Mouse (Mus musculus) large intestine, adult 2 months (tissue): ENCODE results near the gene Hist1h4n. TPM values are rescaled to one million over a fixed set of nuclear protein-coding genes. Genes with fewer than 3 reads are reported as not detected.
"Not testable (repeated sequence)": the region's sequence is repeated elsewhere in the genome, so short reads cannot be mapped to it uniquely, and the experiment has no call there.

Experiments
- DNase-seq: peaks from one replicate; pipeline ENCODE4 v3.0.0-alpha.2; 2012; ENCODE audit warnings: low read depth, low spot score
- WGBS: fragments of 180-500 bp; shearing (Covaris S2); methylation state at CpG from one replicate; pipeline ENCODE4 v1.1.7; 2018; 5-methylcytosine and 5-hydroxymethylcytosine counted together
- polyA plus RNA-seq: library from polyadenylated mRNA; depleted of rRNA; stranded (reverse); fragments of >200 nt; gene quantifications from 2 replicates; pipeline ENCODE4 v1.2.3, GENCODE M21; 2012; rRNA removed

The Hist1h4n gene
- polyA plus RNA-seq, result 38.1 and 56.7 TPM in 2 replicates

DNA sequence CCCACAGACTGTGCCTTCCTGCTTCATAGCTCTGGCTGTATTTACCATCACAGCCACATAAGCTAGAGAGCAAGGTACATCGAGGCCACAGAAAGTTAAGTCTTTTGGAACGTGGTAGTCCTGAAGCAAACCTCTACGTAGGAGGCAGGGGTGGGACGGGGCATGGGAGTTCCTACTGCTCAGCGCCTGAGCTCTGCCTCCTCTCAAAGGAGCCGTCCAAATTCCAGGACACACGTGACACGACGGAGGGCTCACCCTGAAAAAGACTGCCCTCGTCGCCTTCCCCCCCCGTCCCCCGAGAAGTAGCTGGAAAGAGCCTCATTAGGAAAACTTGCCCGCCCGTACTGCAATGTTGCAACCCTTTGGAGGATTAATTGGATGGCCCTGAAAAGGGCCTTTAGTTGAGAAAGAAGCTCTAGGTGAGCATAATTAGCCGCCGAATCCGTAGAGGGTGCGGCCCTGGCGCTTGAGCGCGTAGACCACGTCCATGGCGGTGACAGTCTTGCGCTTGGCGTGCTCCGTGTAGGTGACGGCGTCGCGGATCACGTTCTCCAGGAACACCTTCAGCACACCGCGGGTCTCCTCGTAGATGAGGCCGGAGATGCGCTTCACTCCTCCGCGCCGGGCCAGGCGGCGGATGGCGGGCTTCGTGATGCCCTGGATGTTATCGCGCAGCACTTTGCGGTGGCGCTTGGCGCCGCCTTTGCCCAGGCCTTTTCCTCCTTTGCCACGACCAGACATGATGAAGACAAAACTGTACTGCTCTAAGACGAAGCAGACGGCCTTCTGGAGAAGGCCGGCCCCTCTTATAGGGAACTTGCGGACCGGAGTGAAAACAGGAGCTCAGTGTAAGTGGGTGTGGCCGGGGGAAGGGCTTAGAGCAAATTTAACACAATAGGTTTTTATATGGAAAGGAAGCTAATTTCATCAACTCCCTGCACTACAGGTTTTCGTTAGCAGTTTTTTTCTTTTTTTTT is at the start of gene Hist1h4n:
Hist1h4n (minus strand) TSS at position 779 of the 977 bp plus-strand sequence.
- not testable (repeated sequence) for DNase-seq
- WGBS, result under 1% methylated on average over 27 of the region's 58 CpGs

- WGBS, result 82% methylated on average over 6 of the region's 6 CpGs
- DNase-seq, result no peak
Observed at GRCm38 (mm10) chr13:21880735-21881134, 48.7 kb upstream of the Hist1h4n start.

DNA sequence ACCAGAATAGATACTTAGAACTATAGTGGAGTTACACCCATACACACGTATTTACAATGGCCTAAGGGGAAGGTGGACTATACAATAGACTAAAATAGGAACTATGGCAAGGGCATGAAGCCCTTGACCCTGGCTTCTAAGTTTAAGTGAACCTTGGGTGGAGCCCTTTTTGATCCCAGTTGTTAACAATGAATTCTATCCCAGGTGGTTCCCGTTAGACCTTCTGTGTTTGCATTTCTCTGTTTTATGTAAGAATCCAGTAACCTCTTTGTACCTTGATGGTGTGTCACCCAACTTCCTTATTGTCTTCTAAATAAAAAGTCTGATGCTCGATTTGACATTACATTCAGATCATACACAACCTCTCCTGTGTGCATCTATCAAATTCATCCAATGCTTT is 33.5 kb upstream of the Hist1h4n start:
- DNase-seq, result not testable (repeated sequence)
- 25% methylated on average over 3 of the region's 3 CpGs for WGBS

DNA sequence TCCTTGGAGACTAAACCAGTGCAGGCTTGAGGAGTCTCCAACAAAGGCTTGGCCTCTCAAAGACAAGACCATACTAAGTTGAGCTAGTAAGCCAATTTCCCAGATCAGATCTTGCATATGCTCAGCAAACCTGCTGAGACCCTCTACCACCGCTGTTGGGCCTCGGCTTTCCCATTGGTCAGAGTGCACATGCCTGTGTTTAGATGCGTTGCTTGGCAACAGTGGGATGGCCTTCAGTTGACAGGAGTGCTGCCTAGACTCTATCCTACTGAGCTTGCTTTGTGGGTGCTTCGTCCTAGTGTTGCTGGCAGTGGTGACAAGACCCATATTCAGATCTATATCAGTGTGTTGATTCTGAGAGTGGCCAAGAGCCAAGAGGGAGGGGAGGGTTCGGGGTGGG is 29.6 kb upstream of the Hist1h4n start:
- 40% methylated on average over 5 of the region's 5 CpGs for WGBS
- no peak for DNase-seq

DNA sequence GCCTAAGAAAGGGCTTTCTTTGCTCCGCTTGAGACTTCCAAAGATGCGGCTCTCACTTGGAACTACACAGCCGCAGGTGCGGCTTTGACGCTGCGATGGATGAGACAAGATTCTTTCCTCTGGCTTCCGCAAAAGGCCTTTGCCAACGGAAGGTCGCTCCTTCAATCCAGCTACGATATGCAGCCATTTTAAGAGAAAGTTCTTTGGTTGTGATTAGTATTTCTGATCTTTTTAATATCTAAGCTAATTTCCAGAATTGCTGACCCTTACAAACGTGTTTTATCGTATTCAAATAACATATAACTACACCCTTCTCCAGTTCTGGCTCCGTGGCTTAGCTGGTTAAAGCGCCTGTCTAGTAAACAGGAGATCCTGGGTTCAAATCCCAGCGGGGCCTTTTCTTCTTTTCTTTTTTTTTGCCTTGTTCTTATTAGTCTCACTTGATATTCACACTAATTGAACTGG is 23.7 kb upstream of the Hist1h4n start:
- 12% methylated on average over 15 of the region's 15 CpGs for WGBS
- DNase-seq, result peak; percentile 8

- WGBS, result 8% methylated on average over 11 of the region's 11 CpGs
Observed at GRCm38 (mm10) chr13:21855146-21855545, 23.1 kb upstream of the Hist1h4n start.

GRCm38 (mm10) chr13:21852215-21852945 is 20.4 kb upstream of the Hist1h4n start:
- no peak for DNase-seq
- 22% methylated on average over 3 of the region's 3 CpGs for WGBS

More at GRCm38 (mm10) chr13:21855146-21855545, 23.1 kb upstream of the Hist1h4n start:
- DNase-seq, result peak; percentile 13

DNA sequence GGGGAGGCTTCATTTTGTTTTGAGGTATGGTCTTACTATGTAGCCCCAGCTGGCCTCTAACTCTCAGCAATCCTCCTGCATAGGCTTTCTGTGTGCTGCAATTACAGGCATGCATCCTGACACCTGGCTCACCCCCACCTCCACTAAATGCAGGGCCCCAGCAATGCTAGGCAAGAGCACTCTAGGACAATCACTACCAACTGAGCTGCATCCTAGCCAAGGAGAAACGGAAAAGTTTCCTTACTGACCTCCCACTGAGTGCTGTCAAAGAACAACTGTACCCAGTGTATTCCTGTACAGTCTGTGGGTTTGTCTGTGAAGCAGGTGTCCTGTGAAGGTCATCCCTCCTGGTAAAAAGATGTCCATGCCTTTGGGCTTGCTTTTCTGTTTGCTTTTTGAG is 18.7 kb upstream of the Hist1h4n start:
- not testable (repeated sequence) for DNase-seq
- WGBS, result 74% methylated on average over 1 of the region's 1 CpGs

- no peak for DNase-seq
- 55% methylated on average over 8 of the region's 8 CpGs for WGBS
Observed at GRCm38 (mm10) chr13:21847883-21848282, 15.9 kb upstream of the Hist1h4n start.

GRCm38 (mm10) chr13:21846356-21846755 is 14.4 kb upstream of the Hist1h4n start:
- not testable (repeated sequence) for DNase-seq

- DNase-seq, result not testable (repeated sequence)
- no CpG with 5 or more reads among the region's 4 CpGs for WGBS
Observed at GRCm38 (mm10) chr13:21840508-21840907, 8.5 kb upstream of the Hist1h4n start.

GRCm38 (mm10) chr13:21833461-21833860 is 1.5 kb upstream of the Hist1h4n start, which contains the start of the genes Hist1h2ap and Hist1h2br:
Gene Hist1h2ap (minus strand): TSS chr13:21833507.
Gene Hist1h2br (plus strand): TSS chr13:21833743.
- no CpG with 5 or more reads among the region's 24 CpGs for WGBS
- not testable (repeated sequence) for DNase-seq

DNA sequence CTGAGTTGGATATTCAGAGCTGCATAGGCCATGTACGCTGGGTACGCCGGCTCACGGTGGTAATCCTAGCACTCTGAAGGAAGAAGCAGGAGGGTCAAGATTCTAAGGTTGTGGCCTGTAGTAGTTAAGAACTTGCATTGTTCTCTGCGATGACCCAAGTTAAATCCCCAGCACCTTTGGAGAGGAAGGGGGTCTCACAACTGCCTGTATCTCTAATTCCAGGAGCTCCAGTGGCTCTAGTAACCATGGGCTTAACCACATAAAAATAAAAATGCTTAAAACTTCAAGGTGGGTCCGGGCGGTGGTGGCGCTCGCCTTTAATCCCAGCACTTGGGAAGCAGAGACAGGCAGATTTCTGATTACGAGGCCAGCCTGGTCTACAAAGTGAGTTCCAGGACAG is 1.7 kb downstream of the Hist1h4n start:
- WGBS, result 94% methylated on average over 10 of the region's 10 CpGs
- DNase-seq, result no peak

DNA sequence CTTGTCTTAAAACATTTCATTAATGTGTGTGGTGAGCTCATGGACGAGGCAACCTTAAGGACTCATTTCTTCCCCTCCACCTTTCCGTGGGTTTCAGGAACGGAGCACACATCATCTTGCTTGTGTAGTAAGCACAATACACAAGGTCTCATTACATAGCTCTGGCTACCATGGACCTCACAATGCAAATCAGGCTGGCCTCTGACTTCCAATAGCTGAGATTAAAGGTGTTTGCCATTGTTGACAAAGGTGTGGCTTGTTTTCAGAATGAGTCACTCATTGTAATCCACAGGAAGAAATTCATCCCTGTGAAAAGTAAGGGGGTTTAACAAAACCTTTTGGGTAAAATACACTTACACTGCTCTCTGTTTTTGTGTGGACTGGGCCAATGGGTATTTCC is 3.5 kb downstream of the Hist1h4n start:
- peak; percentile 25 for DNase-seq
- 33% methylated on average over 3 of the region's 3 CpGs for WGBS

- not testable (repeated sequence) for DNase-seq
- WGBS, result 62% methylated on average over 7 of the region's 16 CpGs
Observed at GRCm38 (mm10) chr13:21820082-21820890, 11.7 kb downstream of the Hist1h4n start.

GRCm38 (mm10) chr13:21812092-21812491 is 19.9 kb downstream of the Hist1h4n start:
- under 1% methylated on average over 14 of the region's 14 CpGs for WGBS
- DNase-seq, result not testable (repeated sequence)

DNA sequence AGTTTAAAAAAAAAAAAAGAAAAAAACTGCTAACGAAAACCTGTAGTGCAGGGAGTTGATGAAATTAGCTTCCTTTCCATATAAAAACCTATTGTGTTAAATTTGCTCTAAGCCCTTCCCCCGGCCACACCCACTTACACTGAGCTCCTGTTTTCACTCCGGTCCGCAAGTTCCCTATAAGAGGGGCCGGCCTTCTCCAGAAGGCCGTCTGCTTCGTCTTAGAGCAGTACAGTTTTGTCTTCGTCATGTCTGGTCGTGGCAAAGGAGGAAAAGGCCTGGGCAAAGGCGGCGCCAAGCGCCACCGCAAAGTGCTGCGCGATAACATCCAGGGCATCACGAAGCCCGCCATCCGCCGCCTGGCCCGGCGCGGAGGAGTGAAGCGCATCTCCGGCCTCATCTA is 20.5 kb downstream of the Hist1h4n start, which contains the start of gene Hist1h4m:
Hist1h4m (plus strand) TSS at position 208 of the 400 bp plus-strand sequence.
- WGBS, result no CpG with 5 or more reads among the region's 24 CpGs
- DNase-seq, result not testable (repeated sequence)

DNA sequence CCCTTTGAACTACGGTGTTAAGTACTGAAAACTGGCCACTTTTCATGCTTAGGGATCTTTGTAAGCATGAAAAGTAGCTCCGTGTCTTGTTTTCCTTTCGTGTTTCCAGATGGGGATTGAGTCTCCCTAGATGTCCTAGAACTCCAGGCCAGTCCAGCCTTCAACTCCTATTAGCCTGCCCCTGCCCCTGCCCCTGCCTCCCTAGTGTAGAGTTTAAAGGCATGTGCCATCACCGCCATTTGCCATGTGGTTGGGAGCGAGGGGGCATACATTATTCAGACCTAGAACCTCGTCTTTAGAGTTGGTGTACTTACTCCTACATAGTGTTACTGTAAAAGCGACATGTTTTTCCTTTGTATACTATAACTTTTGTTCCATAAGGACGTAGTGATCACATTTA is 20.9 kb downstream of the Hist1h4n start:
- DNase-seq, result not testable (repeated sequence)
- no CpG with 5 or more reads among the region's 8 CpGs for WGBS

DNA sequence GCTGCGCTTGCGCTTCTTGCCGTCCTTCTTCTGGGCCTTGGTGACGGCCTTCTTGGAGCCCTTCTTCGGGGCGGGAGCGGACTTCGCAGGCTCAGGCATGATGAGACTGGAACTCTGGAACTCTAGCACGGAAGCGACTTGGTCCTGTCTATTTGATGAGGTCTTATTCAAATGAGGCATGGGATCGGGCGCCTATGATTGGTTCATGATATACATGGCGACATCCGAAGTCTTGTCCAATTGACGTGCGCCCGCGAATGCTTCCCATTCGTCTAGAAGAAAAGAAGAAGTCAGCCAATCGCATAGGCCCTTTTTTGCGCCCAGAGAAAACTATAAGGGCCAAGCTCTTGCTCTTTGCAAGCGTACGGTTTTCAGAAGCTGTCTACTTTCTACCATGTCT is 21.9 kb downstream of the Hist1h4n start, which contains the start of the genes Hist1h2bq and Hist1h2ao:
Hist1h2bq (minus strand) TSS at position 125 of the 400 bp plus-strand sequence.
Hist1h2ao (plus strand) TSS at position 393 of the 400 bp plus-strand sequence.
- WGBS, result no CpG with 5 or more reads among the region's 23 CpGs
- not testable (repeated sequence) for DNase-seq
